Mouse (Mus musculus) heart, adult 2 months (tissue): Measurements from ENCODE around the gene Col4a2. TPM values are rescaled to one million over a fixed set of nuclear protein-coding genes. Genes with fewer than 3 reads are reported as not detected.

Source experiments
- DNase-seq, 2 experiments: peaks; one replicate each; pipeline ENCODE4 v3.0.0; 2021
- H3K27ac ChIP-seq: fragments of 200-600 bp; 2 replicates; pipeline ENCODE4 v1.8.1; 2022
- H3K27me3 ChIP-seq: fragments of 200-500 bp; 2 replicates; pipeline ENCODE4 v1.6.1; 2012; ENCODE audit warnings: mild to moderate bottlenecking, low read length, inconsistent platforms, mixed read lengths; ENCODE audit not compliant: control insufficient read depth, insufficient read depth
- H3K36me3 ChIP-seq: fragments of 200-500 bp; 2 replicates; pipeline ENCODE4 v1.6.1; 2012; ENCODE audit warnings: low read length, inconsistent platforms; ENCODE audit not compliant: control insufficient read depth, insufficient read depth
- H3K4me1 ChIP-seq: fragments of 200-500 bp; 2 replicates; pipeline ENCODE4 v1.6.1; 2011; ENCODE audit warnings: low read length; ENCODE audit not compliant: control insufficient read depth, insufficient read depth
- H3K4me3 ChIP-seq: fragments of 200-600 bp; 2 replicates; pipeline ENCODE4 v1.8.1; 2022
- H3K79me2 ChIP-seq: fragments of 200-500 bp; replicated peaks from 2 replicates; pipeline ENCODE4 v1.6.1; 2012; ENCODE audit warnings: mild to moderate bottlenecking, inconsistent platforms, low read length, moderate library complexity, mixed read lengths; ENCODE audit not compliant: control insufficient read depth, insufficient read depth
- H3K9ac ChIP-seq: fragments of 200-500 bp; 2 replicates; pipeline ENCODE4 v1.6.1; 2012; ENCODE audit warnings: low read depth, mild to moderate bottlenecking, control low read depth, inconsistent platforms, low read length, mixed read lengths
- CTCF ChIP-seq: fragments of 200-600 bp; IDR thresholded peaks from 2 replicates; pipeline ENCODE4 v1.8.1; 2022; ENCODE audit warnings: antibody characterized with exemption, mild to moderate bottlenecking, moderate library complexity
- EP300 ChIP-seq: fragments of 200-500 bp; IDR thresholded peaks from 2 replicates; pipeline ENCODE4 v1.6.1; 2011; ENCODE audit warnings: low read depth, low read length, control low read depth; ENCODE audit not compliant: insufficient read depth
- POLR2A ChIP-seq: fragments of 200-500 bp; IDR thresholded peaks from 2 replicates; pipeline ENCODE4 v1.6.1; 2011; ENCODE audit warnings: mild to moderate bottlenecking, low read depth, low read length, control low read depth; ENCODE audit not compliant: insufficient read depth
- WGBS: fragments of 180-500 bp; shearing (Covaris S2); methylation state at CpG from one replicate; pipeline ENCODE4 v1.1.7; 2018; 5-methylcytosine and 5-hydroxymethylcytosine counted together
- intact Hi-C: fragments of 180-260 bp; cut with DNase I; formaldehyde crosslinking; loops from one replicate; pipeline ENCODE4 v1.15.1; 2025
- polyA plus RNA-seq: library from polyadenylated mRNA; depleted of rRNA; stranded (reverse); fragments of >200 nt; gene quantifications from 2 replicates; pipeline ENCODE4 v1.2.3, GENCODE M21; 2012
- total RNA-seq, 2 experiments: library from RNA; stranded (reverse); gene quantifications; 2 replicates each; pipeline ENCODE4 v1.2.3; 2021

Gene Col4a2
- total and polyA plus RNA-seq, 3 experiments, result 104 to 172 (median 139) TPM

DNA sequence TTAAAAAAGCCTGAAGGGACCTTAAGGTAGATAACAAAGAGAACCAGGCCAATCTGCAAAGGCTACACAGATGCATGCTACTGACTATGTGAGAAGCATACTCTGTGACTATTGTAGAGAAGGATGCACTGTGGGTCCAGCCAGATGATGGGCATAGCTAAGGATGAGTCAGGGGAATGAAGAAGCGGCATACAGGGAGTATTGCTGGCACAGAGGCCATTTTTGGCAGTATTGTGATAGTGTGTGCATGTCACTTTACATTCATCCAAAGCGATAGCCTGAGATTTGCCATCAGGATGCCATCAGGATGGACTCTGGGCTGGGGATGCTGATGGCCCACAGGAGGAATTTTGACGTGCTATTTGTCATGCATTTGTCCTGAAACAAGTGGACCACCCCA lies 25.5 kb upstream of the Col4a2 start:
- Histone ChIP-seq H3K27ac (no peak overlapping the region), H3K79me2 (peaks cover 5% of the 10 kb centered on the region), H3K4me3 (no peak overlapping the region), H3K4me1 (peaks cover 49% of the 10 kb centered on the region), H3K27me3 (no peaks in the 10 kb centered on the region), H3K36me3 (peaks cover 46% of the 10 kb centered on the region), H3K9ac (no peak overlapping the region)
- intact Hi-C loops, result no loop called here
- DNase-seq, result no peak
- 67% methylated on average over 3 of the region's 3 CpGs for WGBS
- TF ChIP-seq EP300, result no peak

DNA sequence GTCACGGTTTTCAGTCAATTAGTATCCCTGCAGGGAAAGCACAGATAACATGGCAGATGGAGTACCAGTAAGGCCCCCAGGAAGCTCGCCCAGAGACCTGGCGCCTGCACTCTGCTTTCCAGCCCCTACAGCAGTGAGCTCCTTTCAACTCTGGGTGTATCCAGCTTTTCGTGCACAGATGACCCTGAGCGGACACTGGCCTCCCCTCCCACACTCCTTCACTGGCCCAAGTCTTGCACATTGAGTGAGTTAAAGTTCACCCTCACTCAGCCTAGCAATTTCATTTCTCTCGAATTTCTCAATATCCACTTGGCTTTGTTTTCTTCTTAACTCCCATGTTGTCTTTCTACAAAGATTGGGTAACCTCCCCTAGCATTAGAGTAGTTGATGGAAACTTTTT lies 24.3 kb upstream of the Col4a2 start:
- H3K4me3 ChIP-seq, result no peak overlapping the region
- H3K27me3 ChIP-seq, result no peaks in the 10 kb centered on the region
- DNase-seq, result peak in 1 of 2 experiments; percentile 54
- 47% methylated on average over 6 of the region's 6 CpGs for WGBS
- H3K4me1 ChIP-seq, result peaks cover 50% of the 10 kb centered on the region
- no peak for TF ChIP-seq CTCF
- TF ChIP-seq POLR2A, result no peak
- TF ChIP-seq EP300, result no peak
- peaks cover 51% of the 10 kb centered on the region for H3K36me3 ChIP-seq
- intact Hi-C loops, result no loop called here
- no peak overlapping the region for H3K9ac ChIP-seq
- peak overlapping the region; percentile 10; the same call in 1 of the 2 replicates for H3K27ac ChIP-seq
- peaks cover 7% of the 10 kb centered on the region for H3K79me2 ChIP-seq

DNA sequence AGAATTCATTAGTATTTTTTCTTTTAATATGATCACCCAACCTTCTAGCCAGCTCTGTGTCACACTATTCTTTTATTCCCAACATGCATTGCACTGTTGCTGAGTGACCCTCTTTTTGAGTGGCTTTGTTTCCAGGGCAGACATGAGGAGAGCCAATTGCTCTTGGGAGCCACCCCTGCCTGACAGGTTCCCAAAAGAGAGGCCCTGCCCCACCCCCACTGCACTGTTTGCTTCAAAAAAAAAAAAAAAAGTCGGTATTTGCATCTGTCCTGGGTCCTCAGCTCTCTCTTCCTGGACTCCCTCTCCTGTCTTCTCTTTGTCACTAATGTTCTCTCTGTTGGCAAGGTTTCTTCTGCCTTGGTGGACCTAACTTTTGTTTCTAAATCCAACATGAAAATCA lies 22.1 kb upstream of the Col4a2 start:
- peaks cover 49% of the 10 kb centered on the region for H3K4me1 ChIP-seq
- H3K36me3 ChIP-seq, result peaks cover 55% of the 10 kb centered on the region
- no peak overlapping the region for H3K27ac ChIP-seq
- TF ChIP-seq EP300 (no peak), POLR2A (no peak), CTCF (no peak)
- peaks cover 10% of the 10 kb centered on the region for H3K79me2 ChIP-seq
- intact Hi-C loops, result no loop called here
- WGBS, result 18% methylated on average over 1 of the region's 1 CpGs
- no peak for DNase-seq
- no peak overlapping the region for H3K9ac ChIP-seq
- no peak overlapping the region for H3K4me3 ChIP-seq
- H3K27me3 ChIP-seq, result no peaks in the 10 kb centered on the region

DNA sequence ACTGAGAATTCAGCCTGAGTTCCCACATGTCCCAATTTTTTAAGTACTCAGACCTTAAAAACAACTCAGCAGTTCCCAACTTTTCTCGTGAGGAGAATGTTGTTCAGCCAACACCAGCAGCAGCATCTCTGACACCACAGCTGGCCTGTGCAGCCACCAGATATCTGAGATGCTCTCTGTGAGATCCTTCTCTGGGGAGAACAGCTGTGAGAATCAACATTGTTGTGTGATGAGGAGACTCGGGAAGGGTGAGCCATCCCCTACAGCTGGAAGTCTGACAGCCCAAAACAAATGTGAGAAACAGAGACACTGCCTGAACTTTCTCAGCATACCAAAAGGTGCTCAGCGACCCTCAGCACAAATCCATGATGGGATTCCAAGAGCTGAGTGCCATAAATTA lies 20.0 kb upstream of the Col4a2 start:
- Histone ChIP-seq H3K4me1 (peaks cover 57% of the 10 kb centered on the region), H3K27me3 (no peaks in the 10 kb centered on the region), H3K79me2 (peaks cover 10% of the 10 kb centered on the region), H3K9ac (no peak overlapping the region), H3K27ac (peak overlapping the region; percentile 62), H3K36me3 (peaks cover 48% of the 10 kb centered on the region), H3K4me3 (no peak overlapping the region)
- intact Hi-C loops, result no loop called here
- no peak for TF ChIP-seq POLR2A
- peak; percentile 71; the same call in 1 of the 2 replicates for TF ChIP-seq EP300
- DNase-seq, result peak in 1 of 2 experiments; percentile 65
- 27% methylated on average over 3 of the region's 3 CpGs for WGBS

DNA sequence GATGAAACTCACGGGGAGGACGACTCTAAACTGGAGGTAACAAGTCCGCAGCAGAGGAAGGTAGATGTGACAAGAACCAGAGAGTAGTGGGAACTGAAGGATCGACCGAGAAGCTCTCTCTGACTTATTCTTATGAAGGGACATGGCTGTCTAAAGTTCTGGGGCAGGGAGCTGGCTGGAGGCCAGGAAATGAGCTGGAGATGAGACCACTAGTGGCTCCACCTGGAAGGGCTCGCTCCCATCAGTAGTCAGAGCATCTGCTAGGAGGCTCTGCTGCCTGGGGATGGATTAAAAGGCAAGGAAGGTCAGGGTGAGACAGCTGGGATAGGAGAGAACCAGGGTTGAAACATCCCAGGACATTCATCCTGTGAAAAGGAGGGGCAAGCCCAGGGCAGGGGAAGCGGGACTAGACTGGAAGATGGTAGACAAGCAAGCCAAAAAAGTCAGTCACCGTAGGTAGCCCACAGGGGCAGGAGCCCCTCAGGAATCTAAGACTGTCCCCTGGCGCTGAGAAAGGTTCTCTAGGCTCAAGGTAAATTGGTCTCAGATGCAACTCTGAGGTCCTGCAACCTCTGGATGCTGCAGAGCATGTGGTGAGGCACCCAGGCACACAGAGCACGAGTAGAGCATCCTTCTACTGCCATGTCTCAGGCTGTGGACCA lies 16.2 kb upstream of the Col4a2 start:
- Histone ChIP-seq H3K79me2 (peaks cover 5% of the 10 kb centered on the region), H3K9ac (no peak overlapping the region), H3K27ac (peak overlapping the region; percentile 78), H3K27me3 (no peaks in the 10 kb centered on the region), H3K4me1 (peaks cover 58% of the 10 kb centered on the region), H3K4me3 (no peak overlapping the region), H3K36me3 (peaks cover 39% of the 10 kb centered on the region)
- intact Hi-C loops, result loop anchor here (2.0 kb wide), 1 partner anchor 18 kb away; no protein-coding TSS in a partner anchor
- no peak for DNase-seq
- TF ChIP-seq EP300, result no peak
- no peak for TF ChIP-seq POLR2A
- TF ChIP-seq CTCF, result no peak
- WGBS, result 54% methylated on average over 10 of the region's 10 CpGs

DNA sequence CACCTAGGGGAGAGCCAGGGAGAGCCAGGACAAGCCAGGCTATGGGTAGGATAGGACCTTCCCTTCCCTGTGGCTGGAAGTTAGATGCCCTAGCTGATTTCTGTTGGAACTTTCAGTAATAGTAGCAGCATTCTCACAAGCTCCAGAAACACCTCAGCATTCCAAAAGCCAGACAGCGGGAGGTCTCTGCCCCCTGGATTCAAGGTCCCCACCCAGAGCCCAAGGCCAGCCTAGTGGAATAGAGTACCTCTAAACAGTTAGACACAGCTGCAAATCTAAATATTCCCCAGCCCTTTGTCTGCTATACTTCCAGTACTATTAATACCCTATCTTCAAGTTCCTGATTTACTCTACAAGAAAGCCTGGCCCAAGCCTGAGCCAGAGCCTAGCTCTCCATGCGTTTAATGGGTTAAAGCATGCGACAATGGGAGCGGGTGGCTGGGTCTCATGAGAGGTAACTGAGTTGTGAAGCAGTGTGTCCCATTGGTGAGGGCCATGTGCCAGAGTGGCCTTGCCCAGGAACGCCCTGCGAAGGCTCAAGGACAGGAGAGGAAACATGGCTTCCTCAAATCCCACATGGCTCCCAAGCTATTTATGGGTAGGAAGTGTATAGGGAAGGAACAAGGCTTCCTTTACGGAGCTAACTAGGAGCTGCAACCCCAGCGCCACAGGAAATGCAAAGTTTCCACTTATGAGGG lies 15.3 kb upstream of the Col4a2 start:
- Histone ChIP-seq H3K4me3 (no peak overlapping the region), H3K27ac (peak overlapping the region; percentile 78), H3K79me2 (peaks cover 5% of the 10 kb centered on the region), H3K36me3 (peaks cover 39% of the 10 kb centered on the region), H3K9ac (no peak overlapping the region), H3K4me1 (peaks cover 60% of the 10 kb centered on the region), H3K27me3 (no peaks in the 10 kb centered on the region)
- DNase-seq, result peak; percentile 72 to 84
- intact Hi-C loops, result loop anchor here (2.0 kb wide), 1 partner anchor 18 kb away; no protein-coding TSS in a partner anchor
- WGBS, result 14% methylated on average over 8 of the region's 8 CpGs
- TF ChIP-seq EP300 (peak; percentile 89), POLR2A (peak; percentile 50; the same call in 1 of the 2 replicates), CTCF (no peak)
